In genomic region chr17:25824362-25825142, GRCm38 (mm10) we compare ENCODE assay signal across 8 mouse cellular contexts. TPM values are rescaled to one million over a fixed set of nuclear protein-coding genes. Genes with fewer than 3 reads are reported as not detected.
DNase-seq lines count a peak whose midpoint lies in the region; ATAC-seq and TF ChIP-seq lines count a peak whose summit lies in the region.

No protein-coding gene starts in this region.

- no peaks in the 10 kb centered on the region for H3K9me3 ChIP-seq in erythroblast, embryonic 14.5 days (ENCODE audit: control insufficient read depth, low read length)
- H3K9me3 ChIP-seq in CH12.LX (replicated peaks; ENCODE audit: low read length): no peaks in the 10 kb centered on the region
- H3K9me3 ChIP-seq in forebrain, embryonic 15.5 days: no peaks in the 10 kb centered on the region
- no peaks in the 10 kb centered on the region for H3K9me3 ChIP-seq in liver, embryonic 13.5 days (replicated peaks)

- ATAC-seq in erythroblast, adult 5-6 weeks (replicated peaks; ENCODE audit: low FRiP score, poor library complexity, severe bottlenecking): no peak
- no peak for ATAC-seq in forebrain, embryonic 15.5 days (replicated peaks)
- ATAC-seq in liver, embryonic 13.5 days (ENCODE audit: low read depth): no peak

- H3K27ac ChIP-seq in CH12.LX (ENCODE audit: insufficient read depth, low read depth): no peak overlapping the region
- no peak overlapping the region for H3K27ac ChIP-seq in forebrain, embryonic 15.5 days (replicated peaks)
- peak overlapping the region; percentile 81 for H3K27ac ChIP-seq in liver, embryonic 13.5 days

- TF ChIP-seq POLR2A in CH12.LX (IDR thresholded peaks at IDR 0.05; ENCODE audit: low read depth, low read length): no peak

- H3K4me3 ChIP-seq in erythroblast, embryonic 14.5 days (replicated peaks): peak overlapping the region; percentile 73
- peak overlapping the region; percentile 85 to 89 (median 85) for H3K4me3 ChIP-seq in CH12.LX (replicated peaks in 1 of 3; ENCODE audit: low read depth in 2 of 3, low read length in 2 of 3, poor library complexity in 1 of 3)
- peak overlapping the region; percentile 68 for H3K4me3 ChIP-seq in forebrain, embryonic 15.5 days
- peak overlapping the region; percentile 79 for H3K4me3 ChIP-seq in liver, embryonic 13.5 days (replicated peaks)

- DNase-seq in CH12.LX (ENCODE audit: extremely low read depth): peak; percentile 55
- no peak for DNase-seq in liver, embryonic 13.5 days
- no peak for DNase-seq in right cerebral cortex, postnatal 14 days
- DNase-seq in embryo, embryonic 11 days: no peak
- no peak for DNase-seq in adrenal gland, adult 8-10 months

- peak overlapping the region; percentile 85 for H3K4me2 ChIP-seq in CH12.LX (ENCODE audit: insufficient read depth, low read depth, poor library complexity, severe bottlenecking)
- H3K4me2 ChIP-seq in forebrain, embryonic 15.5 days (replicated peaks): peak overlapping the region; percentile 88
- H3K4me2 ChIP-seq in liver, embryonic 13.5 days: peak overlapping the region; percentile 93

- H3K27me3 ChIP-seq in erythroblast, embryonic 14.5 days (ENCODE audit: control insufficient read depth): peaks cover 32% of the 10 kb centered on the region
- H3K27me3 ChIP-seq in CH12.LX (replicated peaks): peaks cover 29% of the 10 kb centered on the region
- peaks cover 8% of the 10 kb centered on the region; the same call in 1 of the 2 replicates for H3K27me3 ChIP-seq in forebrain, embryonic 15.5 days
- peaks cover 30% of the 10 kb centered on the region for H3K27me3 ChIP-seq in liver, embryonic 13.5 days

- no peaks in the 10 kb centered on the region for H3K79me2 ChIP-seq in CH12.LX (replicated peaks; ENCODE audit: control insufficient read depth, extremely low read depth, insufficient read depth, poor library complexity, severe bottlenecking)

- dilution Hi-C loops in CH12.LX (cut with MboI; ENCODE audit: extremely low pct_ligation_motif_present, extremely low pct_unique_long_range_greater_than_20kb, low sequenced_read_pairs): no loop called here

- in situ Hi-C loops in CH12.LX (cut with MboI; ENCODE audit: low pct_ligation_motif_present, low pct_unique_long_range_greater_than_20kb, low sequenced_read_pairs): no loop called here

- no peak for TF ChIP-seq CTCF in CH12.LX (conservative IDR thresholded peaks at IDR 0.05 in 1 of 2, IDR thresholded peaks at IDR 0.05 in 1 of 2; ENCODE audit: low read depth in 2 of 2, low read length in 2 of 2)

- H3K36me3 ChIP-seq in erythroblast, embryonic 14.5 days (ENCODE audit: control insufficient read depth): peaks cover 39% of the 10 kb centered on the region
- peaks cover 32 to 46% of the 10 kb centered on the region in 2 experiments for H3K36me3 ChIP-seq in CH12.LX (replicated peaks in 1 of 2; ENCODE audit: control insufficient read depth in 1 of 2, insufficient read depth in 1 of 2, low read length in 1 of 2)
- peaks cover 17% of the 10 kb centered on the region for H3K36me3 ChIP-seq in forebrain, embryonic 15.5 days
- H3K36me3 ChIP-seq in liver, embryonic 13.5 days: peaks cover 32% of the 10 kb centered on the region

- H3K9ac ChIP-seq in CH12.LX (ENCODE audit: insufficient read depth, low read depth): peak overlapping the region; percentile 91
- H3K9ac ChIP-seq in forebrain, embryonic 15.5 days (replicated peaks): peak overlapping the region; percentile 68
- peak overlapping the region; percentile 83 for H3K9ac ChIP-seq in liver, embryonic 13.5 days

- TF ChIP-seq EP300 in CH12.LX (IDR thresholded peaks at IDR 0.05; ENCODE audit: low read length): no peak

- no peak for TF ChIP-seq RAD21 in CH12.LX (IDR thresholded peaks at IDR 0.05; ENCODE audit: low read depth, low read length)

- 77% methylated on average over 17 of the region's 17 CpGs for WGBS in forebrain, embryonic 15.5 days
- 53% methylated on average over 17 of the region's 17 CpGs for WGBS in liver, embryonic 13.5 days (ENCODE audit: insufficient replicate concordance)

- H3K4me1 ChIP-seq in erythroblast, embryonic 14.5 days (ENCODE audit: control insufficient read depth): peaks cover 70% of the 10 kb centered on the region
- peaks cover 25 to 43% of the 10 kb centered on the region in 2 experiments for H3K4me1 ChIP-seq in CH12.LX (ENCODE audit: control insufficient read depth in 1 of 2, insufficient read depth in 2 of 2)
- peaks cover 51% of the 10 kb centered on the region for H3K4me1 ChIP-seq in forebrain, embryonic 15.5 days
- peaks cover 50% of the 10 kb centered on the region for H3K4me1 ChIP-seq in liver, embryonic 13.5 days (replicated peaks)

TF ChIP-seq in CH12.LX, 34 proteins besides CTCF, POLR2A, EP300 and RAD21:
- TF ChIP-seq JUN (IDR thresholded peaks at IDR 0.05; ENCODE audit: insufficient read depth, low read depth, low read length) (no peak), TCF12 (IDR thresholded peaks at IDR 0.05; ENCODE audit: low read depth, low read length) (no peak), JUND (conservative IDR thresholded peaks at IDR 0.05; ENCODE audit: low read depth, low read length) (no peak), HCFC1 (IDR thresholded peaks at IDR 0.05; ENCODE audit: low read depth, low read length) (no peak), E2F4 (IDR thresholded peaks at IDR 0.05; ENCODE audit: insufficient replicate concordance, low read depth, low read length) (no peak), ZKSCAN1 (IDR thresholded peaks at IDR 0.05; ENCODE audit: borderline replicate concordance, low read depth, low read length) (no peak), BHLHE40 (IDR thresholded peaks at IDR 0.05; ENCODE audit: low read depth, low read length) (no peak), MAFK (IDR thresholded peaks at IDR 0.05; ENCODE audit: insufficient replicate concordance, low read length) (no peak), ELF1 (IDR thresholded peaks at IDR 0.05; ENCODE audit: low read depth, low read length) (no peak), MAX (IDR thresholded peaks at IDR 0.05; ENCODE audit: low read length) (no peak), NELFE (IDR thresholded peaks at IDR 0.05; ENCODE audit: low read depth, low read length) (no peak), USF1 (IDR thresholded peaks at IDR 0.05; ENCODE audit: low read depth, low read length) (no peak)

RNA-seq across cellular contexts. Expression of gene Wdr24, which starts 1.1 kb away (rescaled TPM):
- polyA plus RNA-seq in erythroblast, embryonic 14.5 days (2012): 0.32 and 0.68 TPM in 2 replicates
- total RNA-seq in erythroblast, adult 5-6 weeks (2015; ENCODE audit: low replicate concordance): 0.38 and 0.42 TPM in 2 replicates
- total RNA-seq in erythroblast, adult 5-6 weeks (2017; ENCODE audit: low replicate concordance): 4.9 and 6.0 TPM in 2 replicates
- total RNA-seq in CH12.LX (2012; rRNA removed) (27.2 and 28.6 TPM in 2 replicates), CH12.LX (2014; rRNA removed) (17.3 and 20.9 TPM in 2 replicates)
- polyA plus RNA-seq in CH12.LX (2012; ENCODE audit: insufficient read length, low read depth): 16.9 and 20.4 TPM in 2 replicates
- 34.2 and 34.3 TPM in 2 replicates for polyA plus RNA-seq in forebrain, embryonic 15.5 days (2015; fragmentation: Nextera tagmentation; extraction: Ambion mirVana)
- polyA plus RNA-seq in liver, embryonic 13.5 days (2015; fragmentation: Nextera tagmentation; extraction: Ambion mirVana): 11.9 and 14.2 TPM in 2 replicates
- total RNA-seq in adrenal gland, adult 8-10 months (2022): 10 to 100 TPM; 21.9 to 28.0 (median 24.5) TPM

RNA-seq across cellular contexts. Expression of gene Jmjd8, which starts 4.1 kb away (rescaled TPM):
- 0.31 and 0.65 TPM in 2 replicates for polyA plus RNA-seq in erythroblast, embryonic 14.5 days (2012)
- total RNA-seq in erythroblast, adult 5-6 weeks (2015; ENCODE audit: low replicate concordance): 0.84 and 2.1 TPM in 2 replicates
- total RNA-seq in erythroblast, adult 5-6 weeks (2017; ENCODE audit: low replicate concordance): 3.9 and 6.7 TPM in 2 replicates
- total RNA-seq in CH12.LX (2012; rRNA removed): 7.7 and 9.3 TPM in 2 replicates
- total RNA-seq in CH12.LX (2014; rRNA removed): 4.8 and 6.1 TPM in 2 replicates
- polyA plus RNA-seq in CH12.LX (2012; ENCODE audit: insufficient read length, low read depth): 8.3 and 8.5 TPM in 2 replicates
- 65.9 and 67.0 TPM in 2 replicates for polyA plus RNA-seq in forebrain, embryonic 15.5 days (2015; fragmentation: Nextera tagmentation; extraction: Ambion mirVana)
- 21.7 and 26.9 TPM in 2 replicates for polyA plus RNA-seq in liver, embryonic 13.5 days (2015; fragmentation: Nextera tagmentation; extraction: Ambion mirVana)
- total RNA-seq in adrenal gland, adult 8-10 months (2022): 100 to 1,000 TPM; 104 to 137 (median 119) TPM

RNA-seq across cellular contexts. Expression of gene Stub1, which starts 8.7 kb away (rescaled TPM):
- 10.1 and 10.6 TPM in 2 replicates for polyA plus RNA-seq in erythroblast, embryonic 14.5 days (2012)
- total RNA-seq in erythroblast, adult 5-6 weeks (2015; ENCODE audit: low replicate concordance): 15.0 and 28.0 TPM in 2 replicates
- 18.8 and 27.9 TPM in 2 replicates for total RNA-seq in erythroblast, adult 5-6 weeks (2017; ENCODE audit: low replicate concordance)
- 98.3 and 107 TPM in 2 replicates for total RNA-seq in CH12.LX (2012; rRNA removed)
- 60.4 and 62.9 TPM in 2 replicates for total RNA-seq in CH12.LX (2014; rRNA removed)
- polyA plus RNA-seq in CH12.LX (2012; ENCODE audit: insufficient read length, low read depth): 84.8 and 87.1 TPM in 2 replicates
- polyA plus RNA-seq in forebrain, embryonic 15.5 days (2015; fragmentation: Nextera tagmentation; extraction: Ambion mirVana): 308 and 313 TPM in 2 replicates
- 130 TPM in 2 replicates for polyA plus RNA-seq in liver, embryonic 13.5 days (2015; fragmentation: Nextera tagmentation; extraction: Ambion mirVana)
- 100 to 1,000 TPM; 184 to 246 (median 214) TPM for total RNA-seq in adrenal gland, adult 8-10 months (2022)

RNA-seq across cellular contexts. Expression of gene Rhbdl1, which starts 12.5 kb away (rescaled TPM):
- polyA plus RNA-seq in erythroblast, embryonic 14.5 days (2012): 0.22 and 0.54 TPM in 2 replicates
- not detected in 2 replicates for total RNA-seq in erythroblast, adult 5-6 weeks (2015; ENCODE audit: low replicate concordance)
- 4.7 TPM in 1 of 2 replicates, not detected in the other for total RNA-seq in erythroblast, adult 5-6 weeks (2017; ENCODE audit: low replicate concordance)
- 1.9 and 2.4 TPM in 2 replicates for total RNA-seq in CH12.LX (2012; rRNA removed)
- not detected in 2 replicates for total RNA-seq in CH12.LX (2014; rRNA removed)
- 2.8 and 4.6 TPM in 2 replicates for polyA plus RNA-seq in CH12.LX (2012; ENCODE audit: insufficient read length, low read depth)
- 29.1 and 30.8 TPM in 2 replicates for polyA plus RNA-seq in forebrain, embryonic 15.5 days (2015; fragmentation: Nextera tagmentation; extraction: Ambion mirVana)
- polyA plus RNA-seq in liver, embryonic 13.5 days (2015; fragmentation: Nextera tagmentation; extraction: Ambion mirVana): 0.20 and 0.30 TPM in 2 replicates
- 10 to 100 TPM; 14.7 to 79.0 (median 33.0) TPM for total RNA-seq in adrenal gland, adult 8-10 months (2022)

RNA-seq across cellular contexts. Expression of gene Fbxl16, which starts 15.7 kb away (rescaled TPM):
- not detected in 2 replicates for polyA plus RNA-seq in erythroblast, embryonic 14.5 days (2012)
- not detected in 2 replicates for total RNA-seq in erythroblast, adult 5-6 weeks (2015; ENCODE audit: low replicate concordance)
- total RNA-seq in erythroblast, adult 5-6 weeks (2017; ENCODE audit: low replicate concordance): 0.17 TPM in 1 of 2 replicates, not detected in the other
- total RNA-seq in CH12.LX (2012; rRNA removed): not detected in 2 replicates
- not detected in 2 replicates for total RNA-seq in CH12.LX (2014; rRNA removed)
- polyA plus RNA-seq in CH12.LX (2012; ENCODE audit: insufficient read length, low read depth): not detected in 2 replicates
- 33.2 and 35.3 TPM in 2 replicates for polyA plus RNA-seq in forebrain, embryonic 15.5 days (2015; fragmentation: Nextera tagmentation; extraction: Ambion mirVana)
- polyA plus RNA-seq in liver, embryonic 13.5 days (2015; fragmentation: Nextera tagmentation; extraction: Ambion mirVana): 0.05 and 0.32 TPM in 2 replicates
- 10 to 100 TPM; 37.9 to 62.9 (median 43.0) TPM for total RNA-seq in adrenal gland, adult 8-10 months (2022)
